Mouse (Mus musculus) testis, postnatal 14 days (tissue): ENCODE results near the gene Nsun3.

Experiments used
- DNase-seq: peaks from one replicate; pipeline ENCODE4 v3.0.0; 2021; ENCODE audit warnings: low spot score

The Nsun3 gene

DNA sequence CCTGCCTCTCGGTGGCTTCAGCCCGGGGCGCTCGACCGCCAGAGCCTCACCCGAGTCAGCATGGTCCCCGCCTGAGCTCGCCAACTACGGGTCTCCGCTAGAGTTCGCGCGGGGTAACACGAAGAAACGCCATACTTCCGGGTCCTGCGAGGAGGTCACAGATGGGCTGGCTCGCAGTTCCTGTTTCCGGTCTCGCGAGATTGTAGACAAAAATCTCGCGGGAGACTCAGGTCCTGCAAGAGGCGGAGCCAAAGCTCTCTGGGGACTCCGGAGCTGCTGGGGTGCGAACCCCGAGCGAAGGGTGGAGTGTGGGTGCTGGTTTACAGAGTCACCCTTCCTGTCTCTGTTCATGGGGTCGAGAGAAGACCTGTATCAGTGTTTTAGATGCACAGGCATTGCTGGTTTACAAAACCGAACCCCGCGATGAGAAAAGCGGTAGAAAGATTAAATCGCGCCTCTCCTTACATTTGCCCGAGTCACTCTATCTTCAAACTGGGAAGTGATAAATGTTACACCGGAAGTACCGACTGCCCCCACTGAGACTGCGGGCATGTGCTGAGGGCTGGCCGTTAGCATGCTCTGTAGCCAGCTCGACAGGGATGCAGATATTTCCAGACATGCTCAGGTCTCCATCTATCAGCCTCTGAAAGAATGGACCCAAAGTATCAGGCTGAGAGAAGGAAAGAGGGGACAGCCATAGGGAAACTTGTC, at the start of gene Nsun3:
Nsun3 (minus strand) TSS at position 198 of the 711 bp plus-strand sequence.
- DNase-seq, result peak; percentile 95

DNA sequence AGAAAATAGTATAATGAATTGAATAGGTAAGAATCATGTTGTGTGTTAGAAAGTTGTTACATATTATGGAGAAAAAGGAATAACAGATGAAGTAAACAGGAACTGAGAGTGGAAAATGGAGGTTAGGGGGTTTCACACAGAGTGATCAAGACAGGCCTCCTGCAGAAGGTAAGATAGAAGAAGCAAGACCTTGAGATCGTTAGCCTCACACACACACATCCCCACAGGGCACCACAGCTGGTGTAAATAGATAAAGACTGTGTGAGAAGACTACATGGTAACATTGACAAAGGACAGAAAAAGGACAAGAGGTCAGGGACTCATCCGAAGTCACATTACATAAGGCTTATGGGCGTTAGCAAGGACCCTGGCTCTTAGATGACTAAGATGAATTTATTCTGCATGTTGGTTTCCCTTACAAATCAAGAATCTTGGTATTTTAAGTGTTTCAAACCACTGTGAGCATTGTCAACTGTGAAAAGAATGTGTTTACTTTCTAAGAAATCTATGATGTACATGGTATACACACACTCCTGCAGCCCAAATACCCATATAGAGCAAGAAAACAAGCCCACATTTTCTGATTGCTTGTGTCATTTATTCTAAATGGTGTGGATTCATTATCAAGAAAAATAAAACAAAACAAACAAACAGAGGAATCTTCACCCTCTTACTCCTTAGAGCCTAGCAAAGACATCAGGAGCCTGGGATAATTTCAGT, 47.6 kb upstream of the Nsun3 start:
- no peak for DNase-seq

DNA sequence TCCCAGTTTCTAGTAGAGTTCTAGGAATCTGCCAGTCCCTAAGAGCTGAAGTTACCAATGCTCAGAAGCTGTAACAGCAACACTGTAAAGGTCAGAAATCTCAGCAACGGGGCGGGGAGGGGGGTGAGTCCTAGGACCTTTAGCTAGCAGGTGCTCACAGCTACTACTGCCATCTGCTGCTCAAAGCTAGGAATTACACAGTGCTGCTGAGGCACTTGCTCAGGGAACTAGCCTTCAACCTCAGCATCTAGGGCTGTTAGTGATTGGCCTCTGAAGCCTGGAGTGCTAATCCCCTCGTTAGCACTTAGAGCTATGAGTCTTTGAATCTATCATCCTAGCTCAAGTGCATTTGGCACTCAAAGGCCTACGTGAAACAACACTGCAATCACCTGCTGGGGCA, 45.9 kb upstream of the Nsun3 start:
- no peak for DNase-seq

DNA sequence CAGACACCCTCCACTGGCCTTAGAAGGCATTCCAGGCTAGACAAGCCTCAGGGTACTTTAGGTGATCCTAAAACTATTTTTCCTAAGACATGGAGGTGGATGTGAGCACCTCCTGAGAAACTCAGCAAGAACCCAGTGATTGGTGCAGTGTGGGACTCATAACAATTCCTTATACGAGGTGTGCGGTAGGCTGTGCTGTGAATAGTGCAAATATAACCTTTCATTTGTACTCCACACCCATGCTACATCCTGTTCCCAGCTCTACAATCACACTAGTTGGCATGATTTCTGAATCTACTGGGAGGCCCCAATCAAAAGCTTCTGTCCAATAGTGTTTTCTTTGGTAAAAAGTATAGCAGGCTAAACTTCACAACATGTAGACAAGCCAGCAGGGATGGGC, 45.4 kb upstream of the Nsun3 start:
- DNase-seq, result no peak

DNA sequence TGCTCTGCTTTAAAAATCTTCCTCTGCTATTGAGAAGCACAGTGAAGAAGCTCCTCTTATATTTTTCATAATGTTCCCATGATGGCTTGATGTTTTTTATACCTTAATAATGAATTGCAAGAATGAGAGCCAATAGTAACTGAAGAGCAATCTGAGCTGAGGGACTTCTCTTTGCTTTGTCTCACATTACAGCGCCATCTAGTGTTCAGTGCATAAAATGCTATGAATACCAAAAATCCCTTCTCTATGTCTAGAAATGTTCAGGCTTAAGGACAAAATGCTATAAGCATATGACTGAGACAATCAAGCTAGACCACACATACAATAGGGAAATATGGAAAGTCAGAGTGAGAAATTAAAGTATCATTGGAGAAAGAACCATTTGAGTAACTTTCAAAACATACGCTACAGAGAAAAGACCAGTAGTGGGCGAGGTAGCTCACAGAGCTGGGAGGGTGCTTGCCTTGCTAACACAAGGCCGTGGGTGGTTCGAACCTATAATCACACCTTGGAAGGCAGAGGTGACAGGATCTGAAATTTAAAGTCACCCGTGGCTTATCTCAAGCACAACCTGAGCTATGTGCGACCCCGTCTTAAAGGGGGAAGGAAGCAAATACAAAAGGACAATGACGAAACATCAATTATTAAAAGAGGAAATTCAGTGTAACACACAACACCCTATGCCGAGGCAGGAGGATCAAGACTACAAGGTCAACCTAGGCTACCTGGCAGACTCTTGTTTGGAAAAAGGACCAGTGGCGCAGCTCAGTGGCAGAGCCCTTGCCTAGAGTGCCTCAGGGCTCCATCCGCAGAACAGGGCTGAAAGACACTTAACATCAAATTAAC, 39.8 kb upstream of the Nsun3 start:
- DNase-seq, result no peak

DNA sequence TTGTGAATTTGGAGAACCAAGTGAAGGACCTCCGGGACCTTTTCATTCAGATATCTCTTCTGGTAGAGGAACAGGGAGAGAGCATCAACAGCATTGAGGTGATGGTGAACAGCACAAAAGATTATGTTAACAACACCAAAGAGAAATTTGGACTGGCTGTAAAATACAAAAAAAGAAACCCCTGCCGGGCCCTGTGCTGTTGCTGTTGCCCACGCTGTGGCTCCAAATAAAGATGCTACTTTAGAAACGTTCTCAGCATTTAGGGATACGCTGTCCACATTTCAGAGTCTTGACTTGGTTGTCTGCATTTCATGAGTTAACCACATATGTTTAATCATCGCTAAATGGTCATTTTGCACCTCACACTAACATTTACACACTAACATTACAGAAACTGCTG, 35.9 kb upstream of the Nsun3 start:
- DNase-seq, result no peak

DNA sequence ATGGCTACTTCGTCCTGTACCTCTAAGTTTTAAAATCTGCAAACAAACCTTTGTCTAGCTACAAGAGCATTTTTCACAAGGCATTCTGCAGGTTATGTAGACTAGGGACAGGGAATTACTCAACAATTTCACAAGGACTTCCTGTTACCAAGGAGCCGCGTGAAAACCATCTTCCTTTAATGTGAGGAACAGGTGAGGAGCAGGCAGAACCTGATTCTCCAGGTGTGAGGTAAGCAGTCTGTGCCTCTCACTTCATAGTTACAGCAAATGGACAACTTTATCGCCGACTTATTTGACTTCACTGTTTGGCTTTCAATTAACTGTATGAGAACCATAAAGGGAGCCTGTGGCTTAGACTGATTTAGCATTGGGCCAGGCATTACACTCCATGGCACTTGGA, 27.9 kb upstream of the Nsun3 start, which contains the start of gene Stx19:
Stx19 (plus strand) TSS at position 186 of the 400 bp plus-strand sequence.
- DNase-seq, result no peak

DNA sequence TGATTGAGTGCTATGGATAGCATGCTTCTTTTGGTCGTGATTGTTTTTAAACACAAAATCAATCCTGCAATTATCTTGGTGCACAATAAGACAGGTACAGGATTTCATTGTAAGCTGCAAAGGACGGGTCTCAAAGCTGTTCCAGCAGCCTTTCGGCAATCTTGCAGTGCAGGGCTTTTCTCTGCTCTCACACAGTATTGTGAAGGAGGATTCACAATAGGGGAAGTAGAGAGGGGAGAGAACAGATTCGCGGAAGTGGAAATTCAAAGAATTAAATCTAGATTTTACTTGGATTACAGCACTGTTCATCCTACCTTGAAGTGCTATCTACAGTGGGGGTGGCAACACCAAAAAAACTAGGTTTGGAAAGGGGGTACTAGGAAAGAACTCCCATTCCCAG, 27.2 kb upstream of the Nsun3 start:
- no peak for DNase-seq

DNA sequence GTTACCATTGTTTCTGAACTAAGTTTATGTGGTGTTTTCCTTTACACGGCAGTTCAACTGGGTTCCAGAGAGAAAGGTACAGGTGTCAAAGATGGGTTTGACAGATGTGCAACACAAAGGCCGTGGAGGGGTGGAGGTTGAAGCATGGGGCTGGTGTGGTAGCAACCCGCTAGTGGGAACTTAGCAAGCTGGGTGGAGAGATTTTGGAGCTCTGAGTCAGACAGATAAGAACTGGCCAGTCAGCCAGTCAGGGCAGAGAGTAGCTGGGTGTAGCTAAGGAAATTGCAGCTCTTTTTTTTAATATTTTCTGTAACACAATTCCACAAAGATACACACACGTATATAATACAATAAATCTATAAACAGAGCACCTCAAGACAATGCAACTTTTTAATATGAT, 24.2 kb upstream of the Nsun3 start:
- no peak for DNase-seq

DNA sequence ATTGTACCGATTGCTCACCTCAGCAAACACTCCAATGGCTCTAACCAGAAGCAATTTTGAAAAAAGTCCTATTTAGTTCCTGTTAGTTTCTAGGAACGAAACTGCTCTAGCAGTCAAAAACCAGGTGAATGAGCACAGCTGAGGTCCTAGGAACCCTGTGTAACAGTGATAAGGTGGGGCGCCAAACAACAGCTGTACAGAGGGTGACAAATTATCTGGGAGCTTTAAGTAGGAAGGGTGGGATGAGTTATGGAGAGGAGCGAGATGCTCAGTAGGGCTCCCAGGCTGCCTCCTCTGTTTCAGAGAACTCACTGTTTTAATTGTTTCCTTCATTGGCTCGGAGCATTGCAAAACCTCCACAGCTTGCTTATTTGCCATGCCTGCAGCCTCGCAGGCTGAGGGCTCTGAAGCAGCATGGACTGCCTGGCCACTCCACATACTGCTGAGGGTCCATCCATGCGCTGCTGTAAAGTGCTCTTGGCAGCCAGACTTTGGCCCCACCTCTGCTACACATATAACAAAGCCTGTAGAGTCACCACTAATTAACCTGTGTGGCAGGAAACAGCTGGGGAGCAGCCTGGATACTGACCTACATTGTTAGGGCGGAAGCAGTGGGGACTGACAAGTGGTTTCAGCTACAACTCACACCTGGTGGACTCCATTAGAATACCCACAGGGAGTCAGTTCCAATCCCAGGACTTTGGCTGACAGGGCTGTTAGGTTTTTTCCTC, 20.8 kb upstream of the Nsun3 start:
- no peak for DNase-seq

DNA sequence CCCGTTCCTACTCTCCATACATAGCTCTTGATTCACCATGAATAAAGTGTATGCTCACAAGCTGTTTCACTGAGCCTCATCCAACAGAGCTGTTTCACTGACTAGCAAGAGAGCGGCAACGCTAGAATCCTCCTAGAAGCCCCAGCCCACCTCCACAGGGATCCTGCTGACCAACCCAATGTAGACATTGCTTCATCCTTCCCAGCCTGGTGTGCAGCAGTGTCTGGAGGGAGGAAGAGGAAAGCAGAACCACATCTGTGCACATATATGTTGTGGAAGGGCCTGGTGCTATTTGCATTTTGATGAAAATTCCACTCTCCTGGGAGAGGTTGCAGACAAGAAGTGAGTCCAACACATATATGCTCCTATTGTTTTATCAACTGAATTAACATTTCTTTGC, 18.0 kb upstream of the Nsun3 start:
- no peak for DNase-seq

DNA sequence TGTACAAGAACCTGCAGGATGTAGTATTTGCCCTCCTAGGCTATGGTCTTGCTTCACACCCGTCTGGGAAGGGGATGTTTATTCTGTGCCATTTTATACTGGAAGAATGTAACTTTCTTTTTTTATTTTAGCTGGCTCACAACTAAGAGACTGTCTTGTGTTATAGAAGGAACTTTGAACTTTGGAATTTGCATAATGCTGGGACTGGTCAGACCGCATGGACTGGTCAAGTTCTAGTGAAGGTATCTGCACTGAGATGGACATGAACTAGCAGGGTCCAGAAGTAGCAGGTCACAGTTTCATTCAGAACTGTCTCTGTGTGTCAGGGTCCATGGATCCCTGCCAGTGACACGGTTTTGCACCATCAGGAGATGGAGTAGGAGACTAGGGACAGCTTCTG, 13.2 kb upstream of the Nsun3 start:
- no peak for DNase-seq

DNA sequence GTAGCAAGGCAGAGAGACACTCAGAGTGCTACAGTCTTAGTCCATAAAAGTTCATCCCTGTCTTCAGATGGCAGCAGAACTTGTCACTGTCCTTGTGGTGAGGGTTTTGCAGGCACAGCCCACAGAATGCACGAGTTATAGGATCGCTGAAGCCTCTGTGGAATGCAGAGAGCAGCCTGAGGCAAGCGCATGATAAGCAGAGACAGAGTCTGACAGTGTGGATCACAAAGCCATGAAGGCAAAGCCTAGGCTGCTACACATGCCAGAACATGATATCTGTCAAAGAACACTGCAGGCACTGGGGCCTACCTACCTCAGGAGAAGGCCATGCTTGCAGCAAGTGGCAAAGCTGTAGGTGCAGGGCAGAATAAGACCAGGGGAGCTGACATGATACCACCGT, 12.8 kb upstream of the Nsun3 start:
- no peak for DNase-seq

DNA sequence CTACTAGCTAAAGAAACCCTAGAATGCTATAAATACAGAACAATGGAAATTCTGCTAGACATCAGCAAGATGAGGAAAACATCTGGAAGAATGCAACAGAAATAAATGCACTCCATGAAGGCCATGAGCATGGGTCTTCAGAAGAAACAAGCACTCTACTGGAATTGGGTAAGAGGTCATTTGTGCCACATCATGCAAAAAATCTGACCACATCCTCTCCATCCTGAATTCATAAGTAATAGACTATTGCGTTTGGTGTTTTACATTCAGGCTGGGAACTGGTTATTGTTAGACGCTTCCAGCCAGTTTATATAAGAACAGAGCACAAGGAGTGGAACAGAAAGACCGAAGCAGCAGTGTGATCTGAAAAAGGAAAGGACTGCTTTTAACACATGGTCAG, 12.2 kb upstream of the Nsun3 start:
- no peak for DNase-seq

DNA sequence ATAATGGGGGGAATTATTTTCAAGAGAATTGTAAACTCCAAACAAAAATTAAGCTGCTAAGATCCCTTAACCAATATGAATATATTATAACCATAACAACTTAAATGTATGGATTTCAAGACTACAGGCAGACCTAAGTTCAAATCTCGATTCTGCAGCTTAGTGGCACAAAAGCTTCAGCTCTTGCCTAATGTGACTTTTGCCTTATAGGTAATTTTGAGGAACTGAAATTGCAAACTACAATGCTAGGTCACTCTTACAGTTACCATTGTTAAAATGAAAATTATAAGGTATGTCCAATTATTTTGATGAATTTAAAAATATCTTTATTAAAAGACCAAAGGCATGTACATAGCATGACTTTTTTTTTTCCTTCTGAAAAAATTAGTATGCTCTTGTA, 10.0 kb upstream of the Nsun3 start:
- DNase-seq, result no peak

DNA sequence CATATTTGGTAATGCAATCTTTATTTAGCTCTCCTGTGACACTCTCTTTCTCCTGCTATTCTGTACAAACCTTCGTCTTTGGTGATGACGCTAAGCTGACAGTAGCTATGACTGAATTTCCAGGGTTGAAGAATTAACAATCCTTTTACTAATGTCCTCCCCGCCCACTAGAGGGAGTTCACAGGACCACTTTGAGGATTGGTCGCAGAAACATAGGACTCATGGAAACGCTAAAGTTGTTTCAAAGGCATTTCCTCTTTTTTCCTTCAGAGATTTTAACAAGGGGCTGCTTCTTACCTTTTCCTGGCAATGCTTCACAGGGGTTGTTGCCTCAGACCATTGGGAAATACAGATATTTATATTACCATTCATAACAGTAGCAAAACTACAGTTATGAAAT, 4.4 kb downstream of the Nsun3 start:
- no peak for DNase-seq

DNA sequence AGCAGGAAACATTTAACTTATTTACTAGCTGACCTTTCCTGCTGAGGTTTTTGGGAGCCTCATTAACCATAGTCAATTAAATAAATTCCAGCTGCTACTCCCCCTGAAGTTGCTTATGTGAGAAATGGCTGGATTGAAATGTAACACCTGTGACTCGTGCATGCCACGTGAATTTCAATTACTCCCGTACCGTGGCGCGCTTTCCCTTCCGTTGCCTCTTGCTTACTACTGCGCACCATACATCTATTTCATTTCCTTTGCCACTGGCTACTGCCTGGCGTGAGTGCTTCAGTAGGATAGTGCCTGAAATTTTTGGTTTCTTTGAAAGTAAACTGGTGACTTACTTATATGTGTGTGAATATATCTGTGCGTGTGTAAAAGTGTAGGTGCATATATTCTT, 8.3 kb downstream of the Nsun3 start:
- no peak for DNase-seq

DNA sequence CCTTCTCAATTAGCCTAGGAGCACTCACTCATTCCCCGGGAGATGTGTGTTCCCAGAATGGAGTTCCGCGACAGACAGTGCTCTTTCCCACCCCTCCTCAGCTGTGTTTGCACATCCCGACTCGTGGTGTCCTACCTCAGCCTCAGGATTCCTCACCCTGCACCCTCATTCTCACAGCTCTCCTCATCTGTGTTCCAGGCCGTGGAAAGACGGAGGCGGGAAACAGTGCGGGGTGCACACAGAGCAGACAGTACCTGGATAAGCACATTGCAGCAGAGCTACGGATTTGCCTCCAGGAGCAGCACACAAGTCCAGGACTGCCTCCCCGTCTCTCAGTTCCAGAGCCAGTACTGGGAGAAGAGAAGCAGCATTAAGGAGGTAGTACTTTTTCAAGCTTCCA, 10.6 kb downstream of the Nsun3 start:
- no peak for DNase-seq

DNA sequence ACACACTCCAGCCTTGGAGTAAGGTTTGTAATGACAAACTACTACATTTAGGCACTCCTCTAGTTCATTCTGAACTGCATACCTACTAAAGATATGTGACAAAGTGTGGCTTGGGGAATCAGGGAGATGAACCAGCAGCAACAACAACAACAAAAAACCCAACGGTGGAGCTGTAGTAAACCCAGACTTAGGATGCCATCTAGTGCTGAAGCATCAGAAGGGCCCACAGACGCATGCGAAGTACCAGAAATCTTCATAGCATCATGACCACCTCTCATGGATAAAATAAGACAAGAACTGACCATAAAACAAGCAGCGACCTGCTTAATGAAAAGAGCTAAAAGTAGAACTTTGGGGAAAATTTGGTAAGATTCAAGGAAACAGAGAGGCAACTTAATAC, 13.2 kb downstream of the Nsun3 start:
- no peak for DNase-seq

DNA sequence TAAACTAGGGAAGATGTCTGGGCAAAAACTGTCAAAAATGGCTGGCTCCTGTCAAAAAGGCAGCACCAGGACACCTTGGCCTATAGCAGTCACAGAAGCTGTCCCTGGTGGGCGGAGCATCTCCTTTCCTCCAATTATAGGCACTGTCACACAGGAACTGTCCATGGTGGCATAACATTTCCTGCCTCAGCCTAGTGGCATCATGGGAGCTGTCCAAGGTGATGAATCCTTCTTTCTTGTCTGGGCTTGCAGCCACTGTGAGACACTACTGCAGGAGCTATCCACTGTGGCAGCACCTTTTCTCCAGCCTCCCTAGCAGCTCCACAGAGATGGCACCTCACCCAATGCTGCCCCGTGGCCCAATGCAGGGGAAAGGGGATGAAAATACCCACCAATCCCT, 28.3 kb downstream of the Nsun3 start:
- peak; percentile 31 for DNase-seq

DNA sequence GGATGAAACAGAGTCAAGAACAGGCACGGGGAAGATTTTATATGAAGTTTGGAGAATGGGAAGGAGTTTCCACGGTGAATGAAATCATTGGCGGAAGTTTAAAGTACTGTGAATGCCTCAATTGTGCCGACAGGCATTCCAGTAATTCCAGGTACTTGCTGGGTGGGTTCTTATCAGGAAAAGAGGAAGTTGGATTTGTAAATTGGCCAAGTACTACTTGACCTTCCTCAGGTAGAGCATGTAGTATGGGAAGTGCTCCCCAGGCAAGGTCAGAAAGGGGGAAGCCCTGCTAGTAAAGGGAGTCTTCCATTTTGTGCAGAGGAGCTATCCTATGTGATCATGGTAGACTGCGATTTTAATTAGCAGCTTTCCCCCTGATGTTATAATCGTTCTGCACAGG, 31.3 kb downstream of the Nsun3 start:
- DNase-seq, result no peak

DNA sequence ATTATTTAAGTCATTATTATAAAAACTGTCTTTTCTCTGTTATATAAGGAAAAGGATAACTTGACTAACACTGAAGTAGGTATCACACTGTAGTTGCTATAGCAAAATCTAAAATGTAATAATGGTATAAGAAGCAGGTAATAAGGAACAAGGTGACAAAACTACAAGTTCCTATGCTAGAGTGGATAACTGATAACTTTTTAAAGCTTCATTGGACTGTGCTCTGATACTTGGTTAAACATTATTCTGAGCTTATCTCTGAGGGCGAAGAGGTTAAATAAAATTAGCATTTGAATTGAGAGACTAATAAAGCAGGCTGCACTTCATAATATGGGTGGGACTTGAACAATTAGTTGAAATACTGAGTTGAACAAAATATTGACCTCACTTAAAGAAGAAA, 33.0 kb downstream of the Nsun3 start:
- DNase-seq, result no peak
